Mouse (Mus musculus): Measurements from ENCODE around the gene Retreg1. TPM values are rescaled to one million over a fixed set of nuclear protein-coding genes. Genes with fewer than 3 reads are reported as not detected.

The Retreg1 gene
- polyA plus RNA-seq, 1 experiment: 32.8 TPM

GRCm38 (mm10) chr15:25913659-25914058 lies 70.7 kb downstream of the Retreg1 start:
- Histone ChIP-seq H3K4me2 (ENCODE audit: low read depth) (peak overlapping the region; percentile 97), H3ac (ENCODE audit: control insufficient read depth, insufficient read length) (no peak overlapping the region), H3K36me3 (ENCODE audit: control insufficient read depth, insufficient read depth) (no peaks in the 10 kb centered on the region), H3K27me3 (ENCODE audit: control insufficient read depth, insufficient read depth, insufficient read length) (no peaks in the 10 kb centered on the region), H3K79me2 (ENCODE audit: control insufficient read depth, insufficient read depth) (peaks cover 56% of the 10 kb centered on the region), H3K4me3 (no peak overlapping the region)
- TF ChIP-seq MYOG (IDR thresholded peaks at IDR 0.05; ENCODE audit: control insufficient read depth in 1 of 3, insufficient read depth in 1 of 3, insufficient read length in 2 of 3, low read depth in 2 of 3) (peak in 1 of 3 experiments; percentile 34), SRF (IDR thresholded peaks at IDR 0.05; ENCODE audit: control insufficient read depth, insufficient read length, low read depth) (no peak), MYOD1 (IDR thresholded peaks at IDR 0.05; ENCODE audit: control insufficient read depth in 1 of 3, insufficient read length in 2 of 3, low read depth in 2 of 3) (peak in 1 of 3 experiments; percentile 64), E2F4 (IDR thresholded peaks at IDR 0.05; ENCODE audit: insufficient read depth) (no peak)

DNA sequence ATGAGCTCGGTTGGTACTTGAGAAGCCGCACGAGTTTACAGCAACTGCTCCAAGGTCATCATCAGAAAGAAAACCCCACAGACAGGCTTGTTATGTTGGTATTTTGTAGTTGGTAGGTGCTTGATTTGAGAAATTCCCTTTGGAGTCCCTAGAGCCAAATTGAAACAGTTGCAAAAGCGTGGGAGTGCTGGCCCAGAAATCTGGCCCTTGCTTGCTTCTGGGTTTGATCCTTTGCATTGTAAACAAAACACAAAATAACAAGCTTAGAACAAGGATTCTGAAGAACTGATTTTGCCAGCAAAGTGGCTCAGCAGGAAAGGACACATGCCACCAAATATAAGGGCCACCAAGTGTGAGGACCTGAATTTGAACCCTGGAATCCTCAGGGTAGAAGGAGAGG lies 71.2 kb downstream of the Retreg1 start:
- no peak overlapping the region for H3ac ChIP-seq (ENCODE audit: control insufficient read depth, insufficient read length)

DNA sequence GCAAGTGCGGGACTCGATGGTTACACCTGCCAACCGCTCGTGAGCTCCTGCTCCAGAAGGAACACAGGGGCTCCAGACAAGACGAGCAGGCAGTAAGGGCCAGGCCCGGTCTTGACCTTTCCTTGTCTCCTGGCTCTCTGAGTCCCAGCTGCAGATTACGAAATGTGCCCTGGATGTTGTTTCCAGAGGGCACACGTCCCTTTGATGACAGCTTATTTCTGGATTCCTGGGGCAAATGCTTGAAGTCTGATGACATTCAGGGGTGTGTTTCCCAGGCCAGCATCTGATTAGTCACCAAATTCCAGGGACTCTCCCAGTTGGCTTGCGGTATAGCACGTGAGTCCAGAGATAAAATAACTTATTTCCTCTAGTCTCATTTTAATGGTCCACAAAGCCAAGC lies 72.0 kb downstream of the Retreg1 start:
- no peaks in the 10 kb centered on the region for H3K36me3 ChIP-seq (ENCODE audit: control insufficient read depth, insufficient read depth)
- peak overlapping the region; percentile 97 for H3K4me2 ChIP-seq (ENCODE audit: low read depth)
- peak; percentile 81 for TF ChIP-seq USF1 (IDR thresholded peaks at IDR 0.05; ENCODE audit: low read depth)
- TF ChIP-seq TCF12 (IDR thresholded peaks at IDR 0.05; ENCODE audit: insufficient read depth, poor library complexity, severe bottlenecking): peak; percentile 86
- TF ChIP-seq TCF3 (IDR thresholded peaks at IDR 0.05; ENCODE audit: insufficient read length, low read depth): peak; percentile 47
- peak; percentile 40 for TF ChIP-seq POLR2AphosphoS2 (IDR thresholded peaks at IDR 0.05; ENCODE audit: insufficient read length, low read depth)
- TF ChIP-seq POLR2A (IDR thresholded peaks at IDR 0.05; ENCODE audit: insufficient read length, low read depth): peak; percentile 27
- TF ChIP-seq REST (IDR thresholded peaks at IDR 0.05; ENCODE audit: insufficient read depth, insufficient read length): no peak
- no peak for TF ChIP-seq E2F4 (IDR thresholded peaks at IDR 0.05; ENCODE audit: insufficient read depth)
- peak; percentile 31 for TF ChIP-seq SRF (IDR thresholded peaks at IDR 0.05; ENCODE audit: control insufficient read depth, insufficient read length, low read depth)
- peak; percentile 1 to 84 (median 63) for TF ChIP-seq MYOD1 (IDR thresholded peaks at IDR 0.05; ENCODE audit: control insufficient read depth in 1 of 3, insufficient read length in 2 of 3, low read depth in 2 of 3)
- TF ChIP-seq MYOG (IDR thresholded peaks at IDR 0.05; ENCODE audit: control insufficient read depth in 1 of 3, insufficient read depth in 1 of 3, insufficient read length in 2 of 3, low read depth in 2 of 3): peak in 2 of 3 experiments; percentile 42 to 90
- peak; percentile 97 for TF ChIP-seq CEBPB (IDR thresholded peaks at IDR 0.05; ENCODE audit: insufficient read depth, poor library complexity, severe bottlenecking)
- no peak for TF ChIP-seq MAX (IDR thresholded peaks at IDR 0.05; ENCODE audit: low read depth)
- H3ac ChIP-seq (ENCODE audit: control insufficient read depth, insufficient read length): no peak overlapping the region
- H3K27me3 ChIP-seq (ENCODE audit: control insufficient read depth, insufficient read depth, insufficient read length): no peaks in the 10 kb centered on the region
- H3K4me3 ChIP-seq: peak overlapping the region; percentile 5
- H3K79me2 ChIP-seq (ENCODE audit: control insufficient read depth, insufficient read depth): peaks cover 53% of the 10 kb centered on the region

More for the DNA sequence above, 71.2 kb downstream of the Retreg1 start:
- H3K4me2 ChIP-seq (ENCODE audit: low read depth): peak overlapping the region; percentile 97
- H3K36me3 ChIP-seq (ENCODE audit: control insufficient read depth, insufficient read depth): no peaks in the 10 kb centered on the region
- no peak overlapping the region for H3K4me3 ChIP-seq
- TF ChIP-seq POLR2AphosphoS2 (IDR thresholded peaks at IDR 0.05; ENCODE audit: insufficient read length, low read depth) (no peak), TCF3 (IDR thresholded peaks at IDR 0.05; ENCODE audit: insufficient read length, low read depth) (no peak), POLR2A (IDR thresholded peaks at IDR 0.05; ENCODE audit: insufficient read length, low read depth) (no peak), SRF (IDR thresholded peaks at IDR 0.05; ENCODE audit: control insufficient read depth, insufficient read length, low read depth) (no peak), MAX (IDR thresholded peaks at IDR 0.05; ENCODE audit: low read depth) (no peak), MYOD1 (IDR thresholded peaks at IDR 0.05; ENCODE audit: control insufficient read depth in 1 of 3, insufficient read length in 2 of 3, low read depth in 2 of 3) (no peak), MYOG (IDR thresholded peaks at IDR 0.05; ENCODE audit: control insufficient read depth in 1 of 3, insufficient read depth in 1 of 3, insufficient read length in 2 of 3, low read depth in 2 of 3) (no peak), CEBPB (IDR thresholded peaks at IDR 0.05; ENCODE audit: insufficient read depth, poor library complexity, severe bottlenecking) (no peak), E2F4 (IDR thresholded peaks at IDR 0.05; ENCODE audit: insufficient read depth) (no peak), USF1 (IDR thresholded peaks at IDR 0.05; ENCODE audit: low read depth) (no peak), TCF12 (IDR thresholded peaks at IDR 0.05; ENCODE audit: insufficient read depth, poor library complexity, severe bottlenecking) (no peak), REST (IDR thresholded peaks at IDR 0.05; ENCODE audit: insufficient read depth, insufficient read length) (no peak)
- H3K79me2 ChIP-seq (ENCODE audit: control insufficient read depth, insufficient read depth): peaks cover 56% of the 10 kb centered on the region
- H3K27me3 ChIP-seq (ENCODE audit: control insufficient read depth, insufficient read depth, insufficient read length): no peaks in the 10 kb centered on the region

DNA sequence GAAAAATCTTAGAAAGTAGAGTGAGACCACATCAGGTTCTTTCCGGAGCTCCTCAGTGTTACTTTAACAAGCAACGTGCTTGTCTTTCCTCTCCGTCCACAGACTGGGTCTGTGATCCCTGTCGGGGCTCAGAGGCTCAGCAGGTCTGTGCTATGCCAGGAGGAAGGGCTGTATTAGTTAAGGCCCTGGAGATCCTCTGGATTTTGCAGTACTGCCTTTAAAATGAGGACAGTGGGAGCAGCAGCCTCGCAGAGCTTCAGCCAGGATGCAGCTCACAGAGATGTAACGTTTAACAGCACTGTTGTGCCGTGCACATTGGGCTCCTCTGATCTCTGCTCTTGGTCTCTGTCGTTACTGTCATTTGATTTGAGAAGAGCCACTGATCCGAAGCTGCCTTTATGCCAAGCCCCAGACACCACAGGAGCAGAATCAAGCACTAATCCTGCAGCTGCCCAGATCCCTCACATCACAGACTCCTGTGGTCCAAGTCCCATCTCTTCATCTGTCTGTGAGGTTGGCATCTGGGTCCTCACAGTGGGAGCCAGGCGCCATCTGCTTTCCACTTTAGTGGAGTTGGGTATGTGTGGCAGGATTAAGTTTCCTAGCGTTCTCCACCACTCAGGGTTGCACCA lies 72.7 kb downstream of the Retreg1 start:
- Histone ChIP-seq H3K79me2 (ENCODE audit: control insufficient read depth, insufficient read depth) (peaks cover 48% of the 10 kb centered on the region), H3K4me2 (ENCODE audit: low read depth) (peak overlapping the region; percentile 97), H3ac (ENCODE audit: control insufficient read depth, insufficient read length) (no peak overlapping the region), H3K36me3 (ENCODE audit: control insufficient read depth, insufficient read depth) (no peaks in the 10 kb centered on the region), H3K4me3 (peak overlapping the region; percentile 5), H3K27me3 (ENCODE audit: control insufficient read depth, insufficient read depth, insufficient read length) (no peaks in the 10 kb centered on the region)
- TF ChIP-seq E2F4 (IDR thresholded peaks at IDR 0.05; ENCODE audit: insufficient read depth) (no peak), POLR2A (IDR thresholded peaks at IDR 0.05; ENCODE audit: insufficient read length, low read depth) (peak; percentile 29), CEBPB (IDR thresholded peaks at IDR 0.05; ENCODE audit: insufficient read depth, poor library complexity, severe bottlenecking) (no peak), MYOG (IDR thresholded peaks at IDR 0.05; ENCODE audit: control insufficient read depth in 1 of 3, insufficient read depth in 1 of 3, insufficient read length in 2 of 3, low read depth in 2 of 3) (peak; percentile 87 to 98 (median 97)), TCF3 (IDR thresholded peaks at IDR 0.05; ENCODE audit: insufficient read length, low read depth) (peak; percentile 83), SRF (IDR thresholded peaks at IDR 0.05; ENCODE audit: control insufficient read depth, insufficient read length, low read depth) (no peak), MYOD1 (IDR thresholded peaks at IDR 0.05; ENCODE audit: control insufficient read depth in 1 of 3, insufficient read length in 2 of 3, low read depth in 2 of 3) (peak; percentile 98 to 100 (median 98)), USF1 (IDR thresholded peaks at IDR 0.05; ENCODE audit: low read depth) (no peak), TCF12 (IDR thresholded peaks at IDR 0.05; ENCODE audit: insufficient read depth, poor library complexity, severe bottlenecking) (peak; percentile 99)

Measured in myocyte (in vitro differentiated cells).